ENCODE assay signal across 19 mouse cellular contexts in the genomic region with DNA sequence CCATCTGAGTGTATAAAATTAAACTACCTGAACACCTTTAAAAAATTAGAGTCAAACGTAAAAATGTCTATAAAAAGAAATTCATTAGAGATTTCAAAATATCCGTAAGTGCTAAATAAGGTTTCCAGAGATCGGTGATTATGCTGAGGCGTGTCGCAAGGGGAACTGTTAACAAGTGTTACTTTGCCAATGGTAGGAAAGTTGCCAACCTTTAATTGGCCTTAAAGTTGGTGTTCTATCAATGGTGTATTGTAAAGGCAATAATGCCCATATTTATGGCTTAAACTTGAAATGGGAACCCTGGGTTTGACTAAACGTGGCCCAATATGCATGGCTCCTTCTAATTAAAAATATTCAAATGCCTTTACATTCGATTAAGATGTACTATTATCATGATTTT.
"Had no signal": no experiment of that assay in that cellular context is flagged by ENCODE, and none has a peak within 500 bp of the region (broad histone marks: within the 10 kb centered on the region; RNA-seq: fewer than 3 reads in every experiment).

No protein-coding gene starts in this region.

- ATAC-seq: midbrain, embryonic 16.5 days had no signal

- H3K9me3 ChIP-seq: midbrain, embryonic 10.5 days; midbrain, embryonic 12.5 days; neural tube, embryonic 13.5 days; neural tube, embryonic 15.5 days; stomach, embryonic 15.5 days had no signal

- H3K4me2 ChIP-seq: lung, embryonic 14.5 days; midbrain, embryonic 12.5 days; neural tube, embryonic 13.5 days; neural tube, embryonic 15.5 days; stomach, embryonic 15.5 days had no signal

- H3K9ac ChIP-seq: lung, embryonic 14.5 days; midbrain, embryonic 12.5 days; neural tube, embryonic 13.5 days; neural tube, embryonic 15.5 days; stomach, embryonic 15.5 days had no signal

- H3K27me3 ChIP-seq: midbrain, embryonic 12.5 days; neural tube, embryonic 13.5 days; neural tube, embryonic 15.5 days; stomach, embryonic 15.5 days had no signal

- H3K4me1 ChIP-seq: midbrain, embryonic 10.5 days; midbrain, embryonic 12.5 days; neural tube, embryonic 15.5 days had no signal

- DNase-seq: lung, adult 18-20 months; lung, embryonic 14.5 days; lung, postnatal 10 days; lung, postnatal 4 days; midbrain, embryonic 14.5 days; retina, postnatal 1 day; right cerebral cortex, adult 18-20 months; right cerebral cortex, postnatal 14 days; thymus, adult 2 months; thymus, postnatal 14 days; thymus, postnatal 36 days had no signal

- H3K36me3 ChIP-seq: midbrain, embryonic 10.5 days; midbrain, embryonic 12.5 days; neural tube, embryonic 13.5 days; neural tube, embryonic 15.5 days; stomach, embryonic 15.5 days had no signal

- H3K4me3 ChIP-seq: midbrain, embryonic 10.5 days; midbrain, embryonic 12.5 days; myocyte; neural tube, embryonic 13.5 days; neural tube, embryonic 15.5 days; stomach, embryonic 15.5 days had no signal

- H3K27ac ChIP-seq: midbrain, embryonic 10.5 days; midbrain, embryonic 12.5 days; neural tube, embryonic 13.5 days; neural tube, embryonic 15.5 days; stomach, embryonic 15.5 days; stomach, postnatal 0 days had no signal
